Mouse (Mus musculus) bone marrow macrophage, adult 2 months (primary cell): ENCODE results near the gene Fopnl.

Experiments
- CTCF ChIP-seq: IDR thresholded peaks from 2 replicates; pipeline ENCODE4 v1.5.1; 2012; ENCODE audit warnings: low read depth, mild to moderate bottlenecking, low read length, moderate library complexity
- POLR2A ChIP-seq: IDR thresholded peaks from 2 replicates; pipeline ENCODE4 v1.6.1; 2012; ENCODE audit warnings: mild to moderate bottlenecking, low read depth, low read length, borderline replicate concordance

DNA sequence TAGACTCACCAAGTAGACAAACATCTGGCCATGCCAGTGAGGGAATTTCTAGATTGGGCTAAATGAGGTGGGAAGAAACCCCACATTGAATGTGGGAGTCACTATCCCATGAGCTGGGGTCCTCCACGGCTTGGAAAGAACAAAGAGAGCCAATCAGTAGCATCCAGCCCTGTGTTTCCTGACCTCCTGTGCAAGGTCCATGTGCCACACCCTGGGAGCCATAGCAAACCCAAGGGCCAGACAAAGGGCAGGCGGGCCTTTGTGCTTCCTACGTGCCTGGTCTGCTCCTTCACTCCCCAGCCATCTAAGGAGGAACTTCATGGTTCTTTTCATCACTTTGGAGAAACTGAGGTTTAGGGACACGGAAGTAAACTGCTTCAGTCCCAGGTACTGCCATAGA is 64.3 kb downstream of the Fopnl start:
- TF ChIP-seq CTCF (no peak), POLR2A (no peak)
